Mouse (Mus musculus): ENCODE measurements around the gene Cep104. TPM values are rescaled to one million over a fixed set of nuclear protein-coding genes. Genes with fewer than 3 reads are reported as not detected.

Cep104 gene
- polyA plus RNA-seq, 1 experiment from 2014 or later, result 21.0 TPM

- WGBS, result 58% methylated on average over 4 of the region's 4 CpGs
- H3K4me1 ChIP-seq (replicated peaks), result no peaks in the 10 kb centered on the region; the same call in 1 of the 2 replicates
- no peaks in the 10 kb centered on the region for H3K27me3 ChIP-seq
- H3K9me3 ChIP-seq, result no peaks in the 10 kb centered on the region
- no peak overlapping the region for H3K27ac ChIP-seq
- H3K4me2 ChIP-seq, result no peak overlapping the region
- H3K36me3 ChIP-seq, result no peaks in the 10 kb centered on the region
- H3K9ac ChIP-seq (replicated peaks), result no peak overlapping the region
- no peak overlapping the region for H3K4me3 ChIP-seq (replicated peaks)
- ATAC-seq (ENCODE audit: insufficient number of reproducible peaks, insufficient read depth, low FRiP score, low TSS enrichment, low read depth), result no peak
Measured at GRCm38 (mm10) chr4:154053065-154053464, 78.1 kb downstream of the Cep104 start.

GRCm38 (mm10) chr4:154055482-154055881 is 80.5 kb downstream of the Cep104 start:
- no peaks in the 10 kb centered on the region for H3K36me3 ChIP-seq
- ATAC-seq (ENCODE audit: insufficient number of reproducible peaks, insufficient read depth, low FRiP score, low TSS enrichment, low read depth), result no peak
- H3K9me3 ChIP-seq, result no peaks in the 10 kb centered on the region
- 85% methylated on average over 7 of the region's 7 CpGs for WGBS
- no peak overlapping the region for H3K4me2 ChIP-seq
- H3K27ac ChIP-seq, result no peak overlapping the region
- H3K9ac ChIP-seq (replicated peaks), result no peak overlapping the region
- peaks cover 6% of the 10 kb centered on the region; the same call in 1 of the 2 replicates for H3K27me3 ChIP-seq
- no peak overlapping the region for H3K4me3 ChIP-seq (replicated peaks)
- no peaks in the 10 kb centered on the region; the same call in 1 of the 2 replicates for H3K4me1 ChIP-seq (replicated peaks)

- H3K27ac ChIP-seq, result no peak overlapping the region
- H3K27me3 ChIP-seq, result peaks cover 6% of the 10 kb centered on the region; the same call in 1 of the 2 replicates
- 71% methylated on average over 2 of the region's 2 CpGs for WGBS
- H3K4me1 ChIP-seq (replicated peaks), result no peaks in the 10 kb centered on the region; the same call in 1 of the 2 replicates
- no peak overlapping the region for H3K4me3 ChIP-seq (replicated peaks)
- no peak overlapping the region for H3K4me2 ChIP-seq
- no peaks in the 10 kb centered on the region for H3K36me3 ChIP-seq
- ATAC-seq (ENCODE audit: insufficient number of reproducible peaks, insufficient read depth, low FRiP score, low TSS enrichment, low read depth), result no peak
- no peak overlapping the region for H3K9ac ChIP-seq (replicated peaks)
- no peaks in the 10 kb centered on the region for H3K9me3 ChIP-seq
Measured at GRCm38 (mm10) chr4:154056046-154056445, 81.1 kb downstream of the Cep104 start.

- peaks cover 6% of the 10 kb centered on the region; the same call in 1 of the 2 replicates for H3K27me3 ChIP-seq
- no peak for ATAC-seq (ENCODE audit: insufficient number of reproducible peaks, insufficient read depth, low FRiP score, low TSS enrichment, low read depth)
- no peak overlapping the region for H3K27ac ChIP-seq
- no peak overlapping the region for H3K4me3 ChIP-seq (replicated peaks)
- H3K9me3 ChIP-seq, result no peaks in the 10 kb centered on the region
- H3K4me2 ChIP-seq, result no peak overlapping the region
- no peaks in the 10 kb centered on the region for H3K36me3 ChIP-seq
- no peaks in the 10 kb centered on the region; the same call in 1 of the 2 replicates for H3K4me1 ChIP-seq (replicated peaks)
- WGBS, result 36% methylated on average over 2 of the region's 2 CpGs
- H3K9ac ChIP-seq (replicated peaks), result 0 out of 2 replicates have a peak overlapping the region, but pooled peaks have one; percentile 18
Measured at GRCm38 (mm10) chr4:154056661-154057060, 81.7 kb downstream of the Cep104 start.

GRCm38 (mm10) chr4:154057696-154058095 is 82.7 kb downstream of the Cep104 start:
- H3K9ac ChIP-seq (replicated peaks), result no peak overlapping the region
- WGBS, result 51% methylated on average over 4 of the region's 4 CpGs
- H3K9me3 ChIP-seq, result no peaks in the 10 kb centered on the region
- H3K27me3 ChIP-seq, result peaks cover 10% of the 10 kb centered on the region; the same call in 1 of the 2 replicates
- H3K27ac ChIP-seq, result no peak overlapping the region
- H3K36me3 ChIP-seq, result no peaks in the 10 kb centered on the region
- ATAC-seq (ENCODE audit: insufficient number of reproducible peaks, insufficient read depth, low FRiP score, low TSS enrichment, low read depth), result no peak
- no peak overlapping the region for H3K4me3 ChIP-seq (replicated peaks)
- H3K4me2 ChIP-seq, result no peak overlapping the region
- no peaks in the 10 kb centered on the region; the same call in 1 of the 2 replicates for H3K4me1 ChIP-seq (replicated peaks)

Other genes starting within 250 kb of the Cep104 start
- gene A430005L14Rik, start 18.0 kb upstream of the Cep104 start, polyA plus RNA-seq (2016; fragmentation: Nextera tagmentation; extraction: Ambion mirVana), result 105 and 116 TPM in 2 replicates
- 14.9 and 15.9 TPM in 2 replicates for gene Dffb, start 68 bp upstream of the Cep104 start, polyA plus RNA-seq (2016; fragmentation: Nextera tagmentation; extraction: Ambion mirVana)
- gene Lrrc47, start 36.5 kb downstream of the Cep104 start, polyA plus RNA-seq (2016; fragmentation: Nextera tagmentation; extraction: Ambion mirVana), result 34.4 and 37.8 TPM in 2 replicates
- gene Smim1, start 51.0 kb downstream of the Cep104 start, polyA plus RNA-seq (2016; fragmentation: Nextera tagmentation; extraction: Ambion mirVana), result 6.3 and 8.1 TPM in 2 replicates
- not detected in 2 replicates for gene Ccdc27, start 67.5 kb downstream of the Cep104 start, polyA plus RNA-seq (2016; fragmentation: Nextera tagmentation; extraction: Ambion mirVana)
- 1.2 and 1.9 TPM in 2 replicates for gene Trp73, start 165.0 kb downstream of the Cep104 start, polyA plus RNA-seq (2016; fragmentation: Nextera tagmentation; extraction: Ambion mirVana)
- 46.0 and 48.5 TPM in 2 replicates for gene Wrap73, start 167.2 kb downstream of the Cep104 start, polyA plus RNA-seq (2016; fragmentation: Nextera tagmentation; extraction: Ambion mirVana)
- 111 and 115 TPM in 2 replicates for gene Tprgl, start 185.5 kb downstream of the Cep104 start, polyA plus RNA-seq (2016; fragmentation: Nextera tagmentation; extraction: Ambion mirVana)
- 58.4 and 59.0 TPM in 2 replicates for gene Megf6, start 195.5 kb downstream of the Cep104 start, polyA plus RNA-seq (2016; fragmentation: Nextera tagmentation; extraction: Ambion mirVana)

All from limb, embryonic 12.5 days (tissue).